Mouse (Mus musculus) mesoderm, embryonic 11.5 days (tissue): ENCODE results near the gene Tomm40.

Source experiments
- DNase-seq: peaks from one replicate; pipeline ENCODE4 v3.0.0-alpha.2; 2012; ENCODE audit warnings: low read depth, low spot score

Gene Tomm40

DNA sequence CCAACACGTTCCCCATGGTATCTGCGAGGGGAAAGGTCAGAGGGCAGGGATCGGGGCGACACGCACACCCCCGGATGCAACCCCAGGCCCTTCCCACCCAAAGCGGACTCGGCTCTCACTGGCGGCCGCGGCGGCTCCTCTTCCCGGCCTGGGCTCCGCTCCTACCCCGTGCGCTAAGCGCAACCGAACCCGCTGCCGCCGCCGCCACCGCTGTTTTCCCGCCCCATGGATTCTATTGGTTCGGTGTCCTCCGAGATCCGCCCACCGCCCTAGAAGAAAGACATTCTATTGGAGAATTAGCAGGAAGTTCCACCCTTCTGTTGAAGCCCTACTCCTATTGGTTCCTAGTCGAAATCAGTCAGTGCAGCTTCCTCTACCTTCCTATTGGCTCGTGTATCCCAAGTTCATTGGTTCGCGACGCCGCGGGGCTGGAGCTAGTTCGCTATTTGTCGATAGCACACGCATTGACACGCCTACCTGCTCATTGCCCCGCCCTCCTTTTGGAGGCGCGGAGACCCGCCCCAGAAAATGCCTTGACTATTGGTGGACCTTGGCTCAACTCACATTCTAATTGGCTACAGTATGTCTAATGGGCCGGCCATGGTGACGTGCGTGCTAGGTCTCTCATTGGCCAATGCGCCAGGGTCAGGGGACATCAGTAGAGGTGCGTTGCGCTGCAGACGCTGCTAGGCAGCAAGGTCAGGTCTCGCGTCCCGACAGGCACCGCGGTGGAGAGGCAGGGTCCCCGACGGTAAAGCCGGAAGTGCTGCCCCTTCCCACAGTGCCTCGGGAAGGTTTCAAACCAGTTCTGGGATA is at the start of gene Tomm40:
Tomm40 (minus strand) TSS at position 200 of the 816 bp plus-strand sequence.
- peak; percentile 100 for DNase-seq

DNA sequence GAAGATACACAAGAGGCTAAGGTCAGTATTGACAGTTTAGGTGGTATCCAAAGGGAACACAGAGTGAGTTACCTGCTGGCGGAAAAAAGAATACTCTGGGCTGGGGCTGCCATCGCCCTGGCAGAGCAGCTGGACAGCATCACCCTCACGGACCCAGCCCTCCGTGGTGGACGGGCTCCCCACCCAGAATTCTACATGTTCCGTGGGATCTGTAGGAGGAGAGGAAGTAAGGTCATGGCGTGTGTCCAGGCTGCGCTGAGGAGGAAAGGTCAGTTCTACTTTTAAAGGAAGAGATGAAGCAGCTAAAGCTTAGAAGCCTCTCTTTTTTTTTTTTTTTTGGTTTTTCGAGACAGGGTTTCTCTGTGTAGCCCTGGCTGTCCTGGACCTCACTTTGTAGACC is 49.3 kb upstream of the Tomm40 start:
- no peak for DNase-seq

DNA sequence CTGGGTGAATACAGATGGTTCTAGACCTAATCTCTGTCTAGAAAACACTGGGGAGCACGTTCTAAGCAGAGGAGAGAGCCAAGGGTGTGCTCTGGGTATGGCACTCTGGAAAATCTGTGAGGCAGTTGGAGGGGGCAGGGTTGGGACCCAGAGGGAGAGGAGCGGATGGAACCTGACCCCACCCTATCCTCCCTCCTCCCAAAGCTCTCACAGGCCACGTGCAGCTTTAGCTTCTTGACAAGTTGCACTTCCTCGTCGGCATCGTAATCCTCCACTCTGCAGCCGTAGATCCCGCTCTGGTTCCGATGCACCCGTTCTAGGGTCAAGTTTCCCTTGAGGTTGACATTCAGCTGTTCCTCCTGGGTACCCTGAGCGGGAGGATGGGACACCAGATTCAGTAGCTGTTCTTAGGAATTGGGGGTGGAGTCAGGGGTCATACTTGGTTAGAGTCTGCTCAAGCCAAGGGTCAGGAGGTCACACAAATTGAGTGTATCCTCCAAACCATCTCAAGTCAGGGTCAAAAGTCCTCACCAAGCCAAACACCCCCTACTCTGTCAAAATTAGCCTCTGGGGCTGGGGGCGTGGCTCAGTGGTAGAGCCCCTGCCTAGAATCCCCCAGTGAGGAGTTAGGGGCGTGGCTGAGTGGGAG is 48.7 kb upstream of the Tomm40 start:
- no peak for DNase-seq

DNA sequence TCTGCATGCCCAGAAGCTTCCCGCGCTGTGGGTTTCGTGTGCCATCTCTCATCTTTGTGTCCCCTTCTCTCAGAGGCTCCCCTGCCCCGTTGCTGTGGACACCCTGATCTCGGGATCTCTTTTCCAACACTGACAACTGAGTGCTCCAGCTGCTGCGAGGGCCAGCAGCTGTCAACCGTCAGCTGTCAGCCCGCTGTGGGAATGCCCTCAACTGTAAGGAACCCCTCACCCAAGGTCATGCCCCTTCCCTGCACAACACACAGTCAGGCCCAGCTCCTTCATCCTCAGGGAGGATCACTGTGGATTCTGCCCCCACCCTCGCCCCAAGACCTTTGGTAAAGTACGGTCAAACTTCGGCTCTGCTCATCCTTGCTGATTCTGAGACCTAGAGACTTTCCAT is 47.0 kb upstream of the Tomm40 start:
- no peak for DNase-seq

DNA sequence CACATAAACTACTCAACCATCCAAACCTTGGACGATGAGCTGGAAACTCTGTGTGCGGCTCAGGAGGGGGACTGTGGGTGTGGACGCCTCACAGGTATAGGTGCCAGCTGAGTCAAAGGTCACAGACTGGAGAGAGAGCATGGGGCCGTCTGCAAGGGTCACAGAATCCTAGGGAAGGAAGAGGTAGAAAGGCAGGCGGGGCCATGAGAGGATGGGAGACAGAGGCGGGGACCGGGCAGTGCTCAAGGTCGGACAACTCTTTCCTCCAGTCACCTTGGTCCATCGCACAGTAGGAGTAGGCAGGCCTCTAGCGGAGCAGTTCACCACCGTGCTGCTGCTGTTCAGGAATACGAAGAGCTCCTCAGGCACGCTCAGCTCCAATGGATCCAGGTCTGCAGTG is 44.8 kb upstream of the Tomm40 start:
- DNase-seq: no peak

DNA sequence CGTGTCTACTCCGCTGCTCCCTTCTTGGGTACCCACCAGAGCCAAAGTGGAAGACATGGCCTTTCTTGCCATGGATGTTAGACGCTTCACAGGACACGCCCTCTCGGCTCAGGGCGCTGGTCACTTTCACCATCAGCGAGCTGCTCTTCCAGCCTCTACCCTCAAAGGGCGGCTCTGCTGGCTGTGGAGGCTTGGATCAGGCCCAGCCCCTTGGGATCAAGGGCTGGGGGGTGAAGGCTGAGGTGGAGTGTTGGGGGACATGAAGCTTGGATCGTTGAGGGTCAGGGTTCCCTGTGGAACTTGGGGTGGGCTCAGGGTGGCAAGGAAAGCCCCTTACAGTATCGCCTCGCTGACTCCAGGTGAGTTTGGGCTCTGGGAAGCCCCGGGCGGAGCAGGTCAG is 43.4 kb upstream of the Tomm40 start:
- no peak for DNase-seq

DNA sequence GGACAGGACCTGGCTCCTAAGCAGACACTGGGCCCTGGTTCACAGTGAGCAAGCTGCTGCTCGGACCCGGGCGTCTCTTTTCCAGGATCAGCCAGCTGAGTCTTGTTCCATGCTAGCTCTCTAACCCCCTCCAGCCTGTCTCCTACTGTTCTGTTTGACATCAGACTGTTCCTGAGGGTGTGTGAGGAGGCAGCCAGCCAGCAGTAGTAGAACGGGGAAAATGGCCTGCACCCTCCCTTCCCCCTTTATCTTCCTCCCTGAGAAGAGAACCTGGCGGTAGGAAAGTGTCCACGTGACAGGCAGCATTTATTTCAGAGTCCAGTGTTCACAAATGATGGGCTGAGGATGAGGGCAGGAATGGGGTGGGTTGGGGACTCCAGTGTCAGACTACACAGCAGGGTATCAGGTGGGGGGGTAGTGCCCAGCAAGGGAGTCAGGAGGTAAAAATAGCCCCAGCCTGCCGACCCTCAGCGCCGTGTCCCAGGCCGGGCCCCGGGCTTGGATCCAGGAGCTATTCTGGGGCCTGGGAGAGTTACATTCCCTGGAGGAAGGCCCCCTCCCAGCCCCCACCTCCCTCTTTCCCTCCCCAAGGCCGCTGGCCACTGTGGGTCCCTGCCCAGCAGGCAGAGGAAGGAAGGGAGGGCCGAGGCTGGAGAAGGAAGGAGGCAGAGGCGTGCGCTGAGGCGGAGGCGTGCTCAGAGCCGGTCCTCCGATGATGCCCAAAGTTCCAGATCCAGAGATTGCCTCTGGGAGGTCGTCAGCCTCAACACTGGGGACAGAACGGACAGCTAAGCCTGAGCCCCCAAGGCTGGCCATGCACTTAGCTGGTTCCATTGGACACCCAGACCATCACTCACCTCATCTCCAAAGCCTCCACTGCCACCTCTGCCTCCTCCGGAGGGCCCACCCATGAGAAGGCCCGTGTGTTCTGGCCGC is 40.9 kb upstream of the Tomm40 start:
- no peak for DNase-seq

DNA sequence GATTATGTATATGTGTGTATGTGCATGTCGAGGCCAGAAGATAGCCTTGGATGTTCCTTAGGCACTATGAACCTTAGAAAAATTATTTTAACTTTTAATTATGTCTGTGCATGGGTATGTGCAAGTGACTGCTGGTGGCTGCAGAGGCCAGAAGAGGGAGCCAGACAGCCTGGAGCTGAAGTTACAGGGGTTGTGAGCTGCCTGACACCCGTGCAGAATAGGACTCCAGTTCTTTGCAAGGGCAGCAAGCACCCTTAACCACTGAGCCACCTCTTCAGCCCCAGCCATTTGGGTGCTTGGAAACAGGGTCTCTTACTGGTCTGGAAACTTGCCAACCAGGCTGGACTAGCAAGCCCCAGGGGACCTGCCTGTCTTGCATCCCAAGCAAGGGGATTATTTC is 39.8 kb upstream of the Tomm40 start:
- no peak for DNase-seq

DNA sequence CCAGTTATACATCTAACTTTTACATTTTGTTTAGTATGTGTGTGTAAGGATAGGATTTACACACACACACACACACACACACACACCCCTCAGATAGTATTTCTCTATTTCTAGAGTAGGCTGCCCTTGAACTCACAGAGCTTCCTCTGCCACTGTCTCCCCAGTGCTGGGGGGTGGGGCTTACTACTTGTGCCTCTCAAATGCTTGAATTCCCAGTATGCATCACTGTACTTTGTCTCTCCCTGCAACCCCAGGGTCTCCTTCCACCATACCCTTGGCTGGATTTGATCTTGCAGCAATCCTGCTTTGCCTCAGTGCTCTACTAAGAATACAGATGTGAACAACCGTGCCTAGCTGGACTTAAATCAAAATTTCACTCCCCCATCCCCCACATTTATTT is 38.8 kb upstream of the Tomm40 start:
- no peak for DNase-seq

DNA sequence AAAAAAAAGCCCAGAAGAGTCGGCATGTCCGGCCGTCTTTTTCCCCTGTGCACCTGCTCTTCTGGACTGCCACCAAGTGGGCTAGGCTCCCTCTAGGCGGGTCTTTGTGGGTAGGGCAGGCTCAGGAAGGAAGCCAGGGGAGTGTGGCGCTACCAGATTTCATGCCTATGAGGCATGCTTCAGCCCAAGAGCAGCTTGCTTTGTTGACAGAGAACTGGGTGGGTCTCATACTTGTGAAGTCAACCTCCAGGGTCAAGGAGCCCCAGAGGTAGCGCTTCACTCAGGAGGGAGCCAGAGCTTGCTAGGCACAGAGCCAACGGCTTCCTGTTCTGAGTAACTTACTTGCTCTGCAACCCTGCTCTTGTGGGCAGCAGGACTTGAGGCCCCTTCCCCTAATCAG is 38.3 kb upstream of the Tomm40 start:
- DNase-seq: no peak

DNA sequence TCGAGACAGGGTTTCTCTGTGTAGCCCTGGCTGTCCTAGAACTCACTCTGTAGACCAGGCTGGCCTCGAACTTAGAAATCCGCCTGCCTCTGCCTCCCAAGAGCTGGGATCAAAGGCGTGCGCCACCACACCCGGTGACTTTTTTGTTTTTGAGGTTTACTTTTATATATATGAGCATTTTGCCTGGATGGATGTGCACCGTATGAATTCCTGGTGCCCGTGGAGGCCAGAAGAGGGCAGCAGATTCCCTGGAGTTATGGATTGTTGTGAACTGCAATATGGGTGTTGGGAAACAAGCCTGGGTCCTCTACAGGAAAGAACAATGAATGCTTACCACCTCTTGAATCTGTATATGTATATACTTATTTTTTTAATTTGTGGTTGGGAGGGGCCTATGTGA is 37.4 kb upstream of the Tomm40 start:
- no peak for DNase-seq

DNA sequence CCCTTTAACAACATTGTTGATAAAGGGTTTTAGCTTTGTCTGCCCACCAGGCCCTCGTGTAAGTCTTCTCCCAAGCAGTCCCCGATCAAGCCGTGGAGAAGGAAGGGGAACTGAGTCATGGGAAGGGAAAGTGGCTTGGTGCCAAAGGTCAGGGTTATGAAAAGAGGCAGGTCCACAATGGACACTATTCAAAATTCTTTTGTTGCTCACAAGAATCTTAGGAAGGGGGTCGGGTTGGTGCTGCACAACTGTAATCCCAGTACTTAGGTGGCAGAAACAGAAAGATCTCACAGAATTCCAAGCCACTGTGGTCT is 35.8 kb upstream of the Tomm40 start:
- DNase-seq: no peak

DNA sequence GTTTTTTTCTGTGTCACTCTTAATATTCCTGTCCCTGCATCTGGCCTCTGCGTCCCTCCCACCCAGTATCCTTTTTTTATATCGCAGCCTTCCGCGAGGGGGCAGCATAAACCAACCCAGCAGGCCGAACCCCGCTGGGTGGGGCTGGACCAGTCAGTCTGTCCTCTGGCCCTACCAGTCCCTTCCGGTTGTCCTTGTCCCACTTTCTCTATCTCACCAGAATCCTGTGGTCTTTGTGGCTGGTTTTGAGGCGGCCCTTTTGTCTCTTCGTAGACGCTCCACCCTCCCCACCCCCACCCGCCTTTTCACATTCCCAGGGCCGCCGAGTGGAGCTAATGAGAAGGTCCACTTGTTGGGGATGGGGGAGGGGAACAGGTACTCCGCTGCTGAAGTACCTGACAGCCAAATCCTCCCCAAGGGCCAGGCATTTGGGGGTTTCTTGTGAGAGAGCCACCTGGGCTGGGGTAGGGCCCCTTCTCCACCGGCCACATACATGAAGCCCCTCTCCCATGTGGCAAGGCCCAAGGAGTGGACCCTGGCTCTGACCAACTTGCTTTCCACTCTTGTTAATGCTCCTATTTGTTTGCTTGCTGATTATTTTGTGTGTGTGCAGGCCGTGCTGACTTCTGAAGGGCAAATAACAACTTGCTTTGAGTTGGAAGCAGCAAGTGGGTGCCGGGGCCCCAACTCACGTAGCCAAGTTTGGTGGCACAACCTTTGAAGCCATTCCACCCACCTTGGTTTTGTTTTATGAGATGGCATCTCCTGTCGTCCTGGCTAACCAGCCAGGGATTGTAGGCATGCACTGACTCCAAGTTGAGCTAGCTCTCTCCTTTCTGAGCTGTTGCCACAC is 35.2 kb upstream of the Tomm40 start, which contains the start of gene Nectin2:
Nectin2 (minus strand) TSS at position 267 of the 853 bp plus-strand sequence.
- peak; percentile 91 for DNase-seq

DNA sequence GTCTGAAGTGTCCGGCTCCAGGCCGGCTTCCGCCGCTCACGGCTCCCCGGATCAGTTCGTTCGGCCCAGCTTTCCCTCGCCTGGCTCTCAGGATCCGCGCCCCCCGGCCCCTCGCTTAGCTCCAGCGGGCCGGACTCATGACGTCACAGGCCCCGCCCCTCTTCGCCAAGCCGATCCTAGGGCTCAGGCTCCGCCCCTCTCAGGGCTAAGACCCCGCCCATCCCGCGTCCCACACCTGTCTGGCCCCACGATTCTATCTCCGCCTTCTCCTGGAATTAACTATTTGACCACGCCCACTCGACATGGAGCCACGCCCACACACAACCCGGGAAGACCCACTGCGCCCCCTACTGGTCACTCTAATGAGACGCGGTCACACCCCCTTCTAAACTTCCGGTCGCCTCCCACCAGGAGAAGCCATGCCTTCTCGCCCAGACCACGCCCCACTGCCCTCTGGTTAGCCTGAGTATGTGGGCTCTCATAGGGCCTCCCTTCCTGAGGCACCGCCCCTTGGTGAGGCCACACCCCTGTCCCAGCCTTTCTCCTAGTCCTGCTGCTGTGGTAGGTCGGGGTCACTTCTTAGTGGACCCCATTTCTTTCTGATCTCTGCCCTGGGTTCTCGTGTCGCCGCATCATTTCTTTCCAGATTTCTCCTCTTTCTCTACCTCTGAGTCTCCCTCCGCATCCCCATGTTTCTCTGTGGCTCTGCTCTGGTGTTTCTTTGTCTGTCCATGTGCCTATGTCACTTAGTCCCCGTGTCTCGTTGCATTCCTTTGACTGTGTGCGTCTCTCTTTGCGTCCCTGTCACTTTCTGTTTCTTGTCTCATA is 34.4 kb upstream of the Tomm40 start:
- peak; percentile 98 for DNase-seq

DNA sequence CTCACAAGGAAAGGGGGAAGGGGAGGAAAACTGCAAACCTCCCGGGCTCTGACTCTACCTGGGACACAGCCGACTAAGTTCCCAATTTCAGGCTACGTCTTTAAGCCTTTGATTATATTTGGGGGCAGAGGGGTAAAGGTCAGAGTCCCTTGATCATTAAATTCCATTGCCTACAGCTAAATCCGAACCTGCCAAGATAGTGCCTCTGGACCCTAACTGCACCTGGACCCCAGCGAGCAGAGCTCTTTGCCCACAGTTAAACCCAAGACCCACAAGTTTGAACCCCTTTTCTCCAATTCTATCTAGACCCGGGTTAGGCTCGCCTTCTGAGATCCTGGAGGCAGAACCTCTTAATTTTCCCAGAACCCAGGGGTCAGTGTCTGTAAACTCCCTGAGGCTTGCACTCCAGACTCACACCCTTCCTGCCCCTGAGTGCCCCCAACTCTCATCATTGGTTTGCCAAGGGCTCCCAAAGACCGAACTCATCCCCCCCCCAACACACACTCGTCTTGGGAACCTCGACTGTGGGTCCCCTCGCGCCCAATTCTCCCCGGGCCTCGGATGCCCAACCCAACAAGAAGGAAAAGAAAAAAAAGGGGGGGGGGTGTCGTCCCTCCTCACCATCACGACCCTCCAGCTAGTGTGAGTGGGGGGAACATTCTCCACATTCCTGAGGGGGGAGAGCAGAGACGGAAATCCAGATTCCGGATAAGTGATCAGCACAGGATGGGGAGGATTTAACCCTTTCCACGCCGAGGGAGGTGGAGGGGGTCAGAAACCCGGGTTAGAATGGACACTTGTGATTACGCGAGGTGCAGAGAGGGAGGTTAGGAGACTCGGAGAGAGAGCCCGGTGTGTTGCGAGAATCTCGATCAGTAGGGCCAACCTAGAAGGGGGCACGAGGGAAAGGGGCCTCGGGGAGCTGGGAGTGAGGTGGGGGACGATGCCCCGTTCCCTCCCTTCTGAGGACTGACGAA is 33.3 kb upstream of the Tomm40 start:
- peak; percentile 79 for DNase-seq

DNA sequence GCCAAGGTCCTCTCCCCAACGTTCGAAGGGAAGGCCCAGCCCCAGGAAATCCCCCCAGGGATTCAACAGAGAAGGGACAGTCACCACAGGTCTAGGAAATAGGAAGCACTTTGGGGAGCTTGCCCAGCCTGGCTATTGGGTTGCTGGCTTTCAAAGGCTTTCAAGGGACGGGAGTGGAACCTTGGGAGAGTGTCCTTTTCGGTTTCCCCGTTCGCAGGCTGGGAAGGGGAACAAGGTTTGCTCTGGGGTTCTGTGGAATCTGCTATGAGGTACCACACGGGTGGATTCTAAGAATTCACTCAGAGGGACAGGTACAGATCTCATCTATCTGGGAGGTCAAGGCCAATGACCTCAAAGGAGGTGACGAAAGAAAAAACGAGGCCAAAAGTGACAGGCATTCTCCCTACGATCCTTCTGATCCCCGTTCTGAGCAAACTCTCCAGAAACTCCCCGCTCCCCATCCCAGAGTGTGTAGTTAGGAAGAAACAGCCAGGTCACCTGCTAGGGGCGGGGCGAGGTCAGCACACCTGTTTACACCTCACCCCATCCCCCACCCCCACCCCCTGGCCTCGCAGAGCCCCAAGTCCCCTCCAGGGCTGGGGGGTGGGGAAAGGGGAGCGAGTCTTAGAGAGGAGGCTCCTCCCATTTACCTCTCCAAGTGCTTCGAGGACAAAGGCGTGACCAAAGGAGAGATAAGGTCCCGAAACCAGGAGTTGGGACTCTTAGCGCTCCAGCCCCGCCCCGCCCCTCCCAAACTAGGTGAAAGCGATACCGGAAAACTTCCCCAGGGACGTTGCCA is 32.4 kb upstream of the Tomm40 start:
- no peak for DNase-seq

DNA sequence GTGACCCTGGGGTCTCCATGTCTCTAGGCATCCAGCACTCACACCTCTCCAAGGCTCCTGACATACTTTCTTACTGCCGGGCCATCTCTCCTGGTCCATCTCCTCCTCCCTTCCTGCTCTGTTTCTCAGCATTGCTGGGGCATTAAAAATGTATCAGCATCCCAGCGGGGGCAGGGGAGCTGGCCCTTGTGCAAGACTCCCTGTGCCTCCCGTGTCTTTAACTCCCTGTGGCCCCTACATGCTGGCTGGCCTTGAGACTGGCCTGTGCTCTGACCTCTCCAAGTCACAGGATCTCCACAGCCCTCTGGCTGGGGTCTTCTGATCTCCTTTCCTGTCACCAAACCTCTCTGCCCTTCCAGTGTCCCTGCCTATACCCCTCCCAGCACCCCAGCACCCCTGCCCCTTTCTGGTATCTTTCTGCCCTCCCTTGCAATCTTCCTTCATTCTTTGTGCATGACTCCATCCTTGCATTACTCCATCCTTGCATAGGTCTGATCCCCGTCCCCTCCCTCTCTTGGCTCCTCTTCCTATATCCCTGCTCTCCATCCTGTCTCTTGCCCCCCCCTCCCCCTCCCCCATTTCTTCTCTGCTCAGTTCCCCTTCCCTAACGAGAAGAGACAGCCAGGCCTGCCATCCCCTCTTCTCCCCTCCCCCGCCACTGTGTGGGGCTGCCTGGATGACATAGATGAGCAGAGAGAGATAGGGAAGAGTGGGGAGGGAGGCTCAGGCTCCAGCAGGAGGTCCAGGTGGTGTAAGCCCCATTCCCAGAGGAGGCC is 31.4 kb upstream of the Tomm40 start:
- DNase-seq: no peak

DNA sequence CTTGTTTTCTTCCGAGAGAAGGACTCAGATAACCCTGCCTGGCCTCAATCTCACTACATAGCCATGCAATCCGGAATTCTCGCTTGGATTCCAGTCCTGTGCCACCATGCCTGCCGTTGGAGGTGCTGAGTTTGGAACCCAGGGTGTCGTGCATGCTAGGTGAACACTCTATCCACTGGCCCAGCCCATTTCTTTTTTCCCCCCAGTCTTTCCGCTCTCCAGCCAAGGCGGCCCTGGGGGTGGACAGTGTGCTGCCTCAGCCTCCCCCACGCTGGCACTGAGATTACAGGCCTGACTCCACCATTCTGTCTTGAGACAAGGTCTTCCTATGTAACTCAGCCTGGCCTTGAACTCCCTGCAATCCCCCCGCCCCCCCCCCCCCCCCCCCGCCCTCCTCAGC is 30.7 kb upstream of the Tomm40 start:
- DNase-seq: no peak
